Mouse (Mus musculus) limb, embryonic 10.5 days (tissue): Measurements from ENCODE around the gene Rcor3. TPM values are rescaled to one million over a fixed set of nuclear protein-coding genes. Genes with fewer than 3 reads are reported as not detected.

Experiments
- DNase-seq: peaks from one replicate; pipeline ENCODE4 v3.0.0-alpha.2; 2017; ENCODE audit warnings: low spot score
- H3K27ac ChIP-seq: fragments of 300-500 bp; sonication (generic); 2 replicates; pipeline ENCODE4 v1.5.1; 2016; ENCODE audit warnings: mild to moderate bottlenecking
- H3K27me3 ChIP-seq: fragments of 300-500 bp; sonication (generic); 2 replicates; pipeline ENCODE4 v1.6.1; 2016; ENCODE audit warnings: low read depth, mild to moderate bottlenecking; ENCODE audit not compliant: poor library complexity, severe bottlenecking
- H3K36me3 ChIP-seq: fragments of 300-500 bp; sonication (generic); 2 replicates; pipeline ENCODE4 v1.6.1; 2016; ENCODE audit warnings: mild to moderate bottlenecking, moderate library complexity
- H3K4me1 ChIP-seq: fragments of 300-500 bp; sonication (generic); 2 replicates; pipeline ENCODE4 v1.6.1; 2016
- H3K4me3 ChIP-seq: fragments of 300-500 bp; sonication (generic); 2 replicates; pipeline ENCODE4 v1.5.1; 2016; ENCODE audit warnings: mild to moderate bottlenecking, moderate library complexity
- H3K9me3 ChIP-seq: fragments of 300-500 bp; sonication (generic); replicated peaks from 2 replicates; pipeline ENCODE4 v1.6.1; 2016; ENCODE audit warnings: mild to moderate bottlenecking
- WGBS: fragments of 180-500 bp; shearing (Covaris S2); methylation state at CpG from one replicate; pipeline ENCODE4 v1.1.7; 2016; 5-methylcytosine and 5-hydroxymethylcytosine counted together
- polyA plus RNA-seq: library from polyadenylated mRNA; unstranded; fragments of >200 nt; fragmentation: Nextera tagmentation; extraction: Ambion mirVana; gene quantifications from 2 replicates; pipeline ENCODE4 v1.2.1, GENCODE M21; 2016

The Rcor3 gene
- polyA plus RNA-seq, 1 experiment from 2014 or later = 18.8 TPM

GRCm38 (mm10) chr1:192090689-192091567, 46.9 kb downstream of the Rcor3 start:
- DNase-seq = no peak
- Histone ChIP-seq H3K9me3 (no peaks in the 10 kb centered on the region), H3K36me3 (no peaks in the 10 kb centered on the region), H3K4me1 (peaks cover 10% of the 10 kb centered on the region), H3K27ac (no peak overlapping the region), H3K27me3 (peaks cover 28% of the 10 kb centered on the region), H3K4me3 (no peak overlapping the region)
- WGBS = 74% methylated on average over 11 of the region's 11 CpGs

GRCm38 (mm10) chr1:192090281-192090680, 47.6 kb downstream of the Rcor3 start:
- H3K4me3 ChIP-seq = no peak overlapping the region
- no peak overlapping the region for H3K27ac ChIP-seq
- peaks cover 28% of the 10 kb centered on the region for H3K27me3 ChIP-seq
- WGBS = 94% methylated on average over 3 of the region's 3 CpGs
- H3K4me1 ChIP-seq = peaks cover 10% of the 10 kb centered on the region
- no peaks in the 10 kb centered on the region for H3K9me3 ChIP-seq
- DNase-seq = no peak
- H3K36me3 ChIP-seq = no peaks in the 10 kb centered on the region

- DNase-seq = no peak
- Histone ChIP-seq H3K9me3 (no peaks in the 10 kb centered on the region), H3K4me3 (no peak overlapping the region), H3K36me3 (no peaks in the 10 kb centered on the region), H3K27ac (no peak overlapping the region), H3K4me1 (peaks cover 10% of the 10 kb centered on the region), H3K27me3 (peaks cover 28% of the 10 kb centered on the region)
- 73% methylated on average over 9 of the region's 9 CpGs for WGBS
Measured at GRCm38 (mm10) chr1:192089208-192090166, 48.4 kb downstream of the Rcor3 start.

GRCm38 (mm10) chr1:192088011-192088410, 49.9 kb downstream of the Rcor3 start:
- Histone ChIP-seq H3K4me1 (peaks cover 10% of the 10 kb centered on the region), H3K4me3 (no peak overlapping the region), H3K9me3 (no peaks in the 10 kb centered on the region), H3K27me3 (peaks cover 28% of the 10 kb centered on the region), H3K36me3 (no peaks in the 10 kb centered on the region), H3K27ac (no peak overlapping the region)
- DNase-seq = no peak
- WGBS = 71% methylated on average over 4 of the region's 4 CpGs

- peaks cover 9% of the 10 kb centered on the region for H3K4me1 ChIP-seq
- WGBS = 76% methylated on average over 4 of the region's 4 CpGs
- no peaks in the 10 kb centered on the region for H3K36me3 ChIP-seq
- no peak overlapping the region for H3K4me3 ChIP-seq
- no peaks in the 10 kb centered on the region for H3K9me3 ChIP-seq
- DNase-seq = no peak
- peaks cover 28% of the 10 kb centered on the region for H3K27me3 ChIP-seq
- H3K27ac ChIP-seq = no peak overlapping the region
Measured at GRCm38 (mm10) chr1:192087098-192087497, 50.8 kb downstream of the Rcor3 start.

GRCm38 (mm10) chr1:192086279-192087037, 51.4 kb downstream of the Rcor3 start:
- DNase-seq = no peak
- WGBS = 89% methylated on average over 12 of the region's 12 CpGs
- H3K27ac ChIP-seq = no peak overlapping the region
- 0 out of 2 replicates have a peak, but pooled peaks cover 2% of the 10 kb centered on the region for H3K9me3 ChIP-seq
- H3K4me1 ChIP-seq = peaks cover 3% of the 10 kb centered on the region; the same call in 1 of the 2 replicates
- 0 out of 2 replicates have a peak, but pooled peaks cover 5% of the 10 kb centered on the region for H3K36me3 ChIP-seq
- peaks cover 27% of the 10 kb centered on the region for H3K27me3 ChIP-seq
- no peak overlapping the region for H3K4me3 ChIP-seq

- H3K4me1 ChIP-seq = peaks cover 3% of the 10 kb centered on the region; the same call in 1 of the 2 replicates
- 0 out of 2 replicates have a peak, but pooled peaks cover 6% of the 10 kb centered on the region for H3K36me3 ChIP-seq
- WGBS = 91% methylated on average over 10 of the region's 10 CpGs
- no peak for DNase-seq
- 0 out of 2 replicates have a peak, but pooled peaks cover 2% of the 10 kb centered on the region for H3K9me3 ChIP-seq
- peaks cover 14% of the 10 kb centered on the region for H3K27me3 ChIP-seq
- no peak overlapping the region for H3K27ac ChIP-seq
- H3K4me3 ChIP-seq = no peak overlapping the region
Measured at GRCm38 (mm10) chr1:192085218-192085617, 52.6 kb downstream of the Rcor3 start.

- Histone ChIP-seq H3K27me3 (no peaks in the 10 kb centered on the region), H3K9me3 (0 out of 2 replicates have a peak, but pooled peaks cover 2% of the 10 kb centered on the region), H3K36me3 (0 out of 2 replicates have a peak, but pooled peaks cover 6% of the 10 kb centered on the region), H3K27ac (no peak overlapping the region), H3K4me3 (no peak overlapping the region), H3K4me1 (peaks cover 4% of the 10 kb centered on the region; the same call in 1 of the 2 replicates)
- 90% methylated on average over 1 of the region's 1 CpGs for WGBS
- DNase-seq = no peak
Measured at GRCm38 (mm10) chr1:192082646-192083045, 55.2 kb downstream of the Rcor3 start.

GRCm38 (mm10) chr1:192081129-192081528, 56.7 kb downstream of the Rcor3 start:
- DNase-seq = no peak
- H3K4me3 ChIP-seq = no peak overlapping the region
- H3K9me3 ChIP-seq = 0 out of 2 replicates have a peak, but pooled peaks cover 2% of the 10 kb centered on the region
- peaks cover 4% of the 10 kb centered on the region; the same call in 1 of the 2 replicates for H3K4me1 ChIP-seq
- H3K27me3 ChIP-seq = no peaks in the 10 kb centered on the region
- 88% methylated on average over 2 of the region's 2 CpGs for WGBS
- H3K36me3 ChIP-seq = 0 out of 2 replicates have a peak, but pooled peaks cover 6% of the 10 kb centered on the region
- no peak overlapping the region for H3K27ac ChIP-seq

- Histone ChIP-seq H3K36me3 (0 out of 2 replicates have a peak, but pooled peaks cover 6% of the 10 kb centered on the region), H3K27me3 (no peaks in the 10 kb centered on the region), H3K4me3 (no peak overlapping the region), H3K9me3 (0 out of 2 replicates have a peak, but pooled peaks cover 2% of the 10 kb centered on the region), H3K27ac (no peak overlapping the region), H3K4me1 (peaks cover 12% of the 10 kb centered on the region)
- 87% methylated on average over 1 of the region's 1 CpGs for WGBS
- no peak for DNase-seq
Measured at GRCm38 (mm10) chr1:192079121-192079520, 58.7 kb downstream of the Rcor3 start.

- WGBS = 53% methylated on average over 3 of the region's 3 CpGs
Measured at GRCm38 (mm10) chr1:192078406-192078805, 59.5 kb downstream of the Rcor3 start.

More at GRCm38 (mm10) chr1:192078406-192078805, 59.5 kb downstream of the Rcor3 start:
- Histone ChIP-seq H3K4me3 (no peak overlapping the region), H3K27ac (no peak overlapping the region), H3K27me3 (no peaks in the 10 kb centered on the region), H3K36me3 (0 out of 2 replicates have a peak, but pooled peaks cover 6% of the 10 kb centered on the region), H3K9me3 (0 out of 2 replicates have a peak, but pooled peaks cover 2% of the 10 kb centered on the region), H3K4me1 (peaks cover 12% of the 10 kb centered on the region)
- no peak for DNase-seq
